Mouse (Mus musculus) kidney, postnatal 10 days (tissue): ENCODE results near the gene Tcstv3.
"Not testable (repeated sequence)": the region's sequence is repeated elsewhere in the genome, so short reads cannot be mapped to it uniquely, and the experiment has no call there.

Experiments
- DNase-seq: peaks from one replicate; pipeline ENCODE4 v3.0.0; 2021; ENCODE audit warnings: mixed read lengths

Tcstv3 gene

DNA sequence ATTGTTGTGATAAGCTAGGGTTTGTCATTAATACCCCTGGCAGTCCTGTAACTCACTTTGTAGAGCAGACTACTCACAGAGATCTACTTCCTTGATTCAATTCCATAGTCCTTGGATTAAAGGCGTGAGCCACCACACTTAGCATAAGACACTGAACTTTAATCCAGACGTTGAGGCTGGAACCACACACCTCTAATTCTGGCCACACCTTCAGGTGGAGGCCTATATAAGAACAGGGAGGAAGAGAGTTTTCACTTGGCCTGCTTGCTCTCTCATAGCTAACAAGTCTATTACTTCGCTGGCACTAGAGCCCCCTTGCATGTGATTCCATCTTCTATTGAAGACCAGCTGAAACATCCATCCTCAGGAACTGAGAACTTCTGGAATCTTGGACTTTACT lies at the start of gene Tcstv3:
Tcstv3 (plus strand) TSS at position 301 of the 400 bp plus-strand sequence.
- DNase-seq: not testable (repeated sequence)

DNA sequence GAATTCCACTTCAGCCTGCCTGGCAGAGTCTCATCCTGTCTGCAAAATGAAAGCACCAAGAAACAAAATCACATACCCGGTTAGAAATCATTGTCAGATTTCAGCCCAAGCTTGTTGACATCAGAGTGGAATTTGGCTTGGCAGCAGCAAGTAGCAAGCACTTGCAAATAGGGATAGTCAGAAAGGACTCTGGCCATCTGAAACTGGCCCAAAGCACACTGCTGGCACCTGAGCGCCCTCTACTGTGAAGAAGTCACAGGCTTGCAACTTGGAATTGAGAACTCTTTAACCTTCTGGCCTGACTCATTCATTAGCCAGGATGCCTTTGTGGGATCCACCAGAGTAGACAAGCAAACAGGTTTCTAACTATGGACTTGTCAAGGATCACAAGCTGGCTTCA lies 38.8 kb upstream of the Tcstv3 start:
- not testable (repeated sequence) for DNase-seq

DNA sequence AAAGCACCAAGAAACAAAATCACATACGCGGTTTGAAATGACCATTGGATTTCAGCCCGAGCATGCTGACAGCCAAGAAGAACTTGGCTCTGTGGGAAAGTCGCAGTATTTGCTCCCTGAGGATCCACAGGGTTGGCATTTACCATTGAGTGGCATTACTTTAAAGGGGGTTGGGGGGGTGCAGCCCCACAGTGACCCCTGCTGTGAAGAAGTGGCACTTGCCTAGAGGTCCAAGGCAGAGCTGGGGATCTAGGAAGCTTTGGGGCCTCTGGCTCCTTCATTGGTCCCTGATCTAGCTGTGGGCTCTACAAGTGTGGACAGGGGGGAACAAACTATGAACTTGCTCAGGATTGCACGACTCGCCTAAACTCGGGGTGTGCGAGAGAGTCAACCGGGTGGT lies 37.9 kb upstream of the Tcstv3 start:
- DNase-seq: no peak

DNA sequence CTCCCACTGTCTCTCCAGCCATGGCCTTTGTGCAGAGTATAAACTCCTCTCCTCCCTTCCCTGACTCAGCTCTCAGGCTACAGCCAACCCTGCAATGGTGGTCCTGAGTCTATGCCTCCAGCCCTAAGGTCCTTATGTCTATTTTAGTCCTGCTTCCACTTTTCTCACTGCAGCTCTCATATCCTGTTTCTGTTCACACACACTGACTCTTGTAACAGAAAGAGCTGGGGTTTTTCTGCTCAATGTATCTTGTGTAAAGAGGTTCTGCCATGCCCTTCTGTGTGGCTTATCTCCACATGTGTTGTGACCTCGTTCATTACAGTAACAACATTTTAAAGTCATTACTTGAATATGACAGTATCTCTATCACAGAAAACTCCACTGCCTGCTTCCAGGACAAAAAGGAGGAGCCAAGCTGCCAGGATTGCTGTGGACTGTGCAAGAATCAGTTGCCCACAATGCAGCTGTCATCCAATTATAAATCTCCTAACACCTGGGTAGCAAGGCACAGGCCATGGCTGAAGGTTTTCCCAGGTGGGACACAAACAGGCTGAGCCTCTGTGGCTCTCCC lies 17.3 kb upstream of the Tcstv3 start:
- DNase-seq: no peak

DNA sequence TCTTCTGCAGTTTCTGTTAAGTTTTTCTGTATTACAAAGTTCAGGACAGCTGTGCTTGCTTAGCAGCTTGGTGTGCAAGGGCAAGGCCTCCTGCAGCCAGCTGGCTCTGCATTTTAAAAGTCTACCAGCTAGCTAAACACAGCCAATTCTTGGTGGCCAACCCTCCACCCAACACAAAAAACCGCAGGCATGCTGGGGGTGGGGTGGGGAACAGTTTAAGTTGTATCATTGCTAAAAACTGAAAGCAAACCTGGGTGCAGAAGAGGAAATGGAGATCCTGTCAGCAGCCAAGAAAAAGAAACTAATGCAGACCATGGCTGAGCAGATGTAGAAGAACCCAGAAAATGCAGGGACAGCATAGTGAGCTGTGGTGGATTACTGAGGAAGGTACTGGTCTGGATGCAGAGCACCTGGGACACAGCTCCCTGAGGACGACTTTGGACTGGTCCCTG lies 16.7 kb upstream of the Tcstv3 start, which contains the start of gene BC147527:
BC147527 (plus strand) TSS at position 402 of the 452 bp plus-strand sequence.
- no peak for DNase-seq

DNA sequence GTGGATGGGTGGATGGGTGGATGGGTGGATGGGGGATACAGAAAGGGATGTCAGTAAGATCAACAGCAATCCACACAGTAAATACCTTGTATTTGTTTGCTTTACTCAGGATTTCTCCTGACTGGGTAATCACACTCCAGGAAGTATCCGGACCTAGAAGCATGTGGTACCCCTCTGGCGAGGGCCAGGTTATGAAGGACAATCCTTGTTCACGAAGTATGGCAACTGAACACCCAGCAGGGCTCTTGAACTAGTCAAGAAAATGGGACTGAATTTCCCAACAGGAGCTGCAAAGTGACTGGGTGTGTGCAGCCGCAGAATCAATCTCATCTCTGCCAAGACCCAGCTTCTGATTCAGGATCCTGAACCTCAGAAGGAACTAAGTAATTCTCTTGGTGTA lies 15.8 kb upstream of the Tcstv3 start:
- DNase-seq: no peak

DNA sequence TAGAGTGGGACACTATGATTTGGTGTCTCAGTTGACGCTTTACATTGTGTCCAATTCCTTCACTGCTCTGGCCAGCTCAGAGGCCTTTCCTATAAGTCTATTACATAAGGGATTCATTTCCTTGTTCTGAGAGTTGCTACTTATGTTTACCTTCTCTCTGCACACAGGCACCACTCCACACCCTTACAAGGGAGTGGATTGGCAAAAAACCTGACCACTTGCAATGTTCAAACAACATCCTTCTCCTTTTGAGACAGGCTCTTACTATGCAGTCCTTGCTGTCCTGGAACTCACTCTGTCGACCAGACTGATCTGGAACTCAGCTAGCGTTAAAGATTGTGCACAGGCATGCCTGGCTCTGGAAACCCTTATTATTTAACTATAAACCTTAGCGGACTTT lies 5.9 kb upstream of the Tcstv3 start:
- DNase-seq: no peak

DNA sequence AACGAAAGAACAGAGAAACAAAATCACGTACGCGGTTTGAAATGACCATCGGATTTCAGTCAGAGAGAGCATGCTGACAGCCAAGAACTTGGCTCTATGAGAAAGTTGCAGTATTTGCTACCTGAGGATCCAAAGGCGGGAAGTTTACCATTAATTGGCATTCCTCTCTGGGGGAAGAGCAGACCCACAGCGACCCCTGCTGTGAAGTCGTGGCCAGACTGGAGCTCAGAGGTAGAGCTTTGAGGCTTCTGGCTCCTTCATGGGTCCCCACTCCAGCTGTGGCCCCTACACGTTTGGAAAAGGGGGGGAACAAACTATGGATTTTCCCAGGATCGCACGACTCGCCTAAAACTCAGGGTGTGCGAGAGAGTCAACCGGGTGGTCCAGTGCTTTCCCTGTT lies 3.1 kb upstream of the Tcstv3 start:
- DNase-seq: peak; percentile 7

DNA sequence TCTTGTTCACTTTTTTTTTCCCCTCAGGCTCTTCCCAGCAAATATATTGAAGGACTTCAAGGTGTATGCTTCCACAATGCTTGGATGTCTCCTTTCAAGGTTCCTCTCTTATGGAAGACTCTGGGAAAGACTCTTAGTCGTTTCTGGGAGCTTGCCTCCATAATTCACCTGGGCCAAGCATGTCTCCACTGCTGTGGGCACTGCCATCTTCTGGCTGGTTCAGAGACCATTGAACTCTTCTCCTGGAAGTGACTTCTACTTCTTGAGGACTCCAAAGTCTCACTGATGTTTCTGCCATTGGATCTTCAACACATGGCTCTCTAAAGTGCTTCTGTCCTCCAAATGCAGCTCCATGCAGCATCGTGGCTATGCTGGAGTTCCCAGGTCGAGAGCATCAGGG lies 3.5 kb downstream of the Tcstv3 start:
- DNase-seq: no peak

DNA sequence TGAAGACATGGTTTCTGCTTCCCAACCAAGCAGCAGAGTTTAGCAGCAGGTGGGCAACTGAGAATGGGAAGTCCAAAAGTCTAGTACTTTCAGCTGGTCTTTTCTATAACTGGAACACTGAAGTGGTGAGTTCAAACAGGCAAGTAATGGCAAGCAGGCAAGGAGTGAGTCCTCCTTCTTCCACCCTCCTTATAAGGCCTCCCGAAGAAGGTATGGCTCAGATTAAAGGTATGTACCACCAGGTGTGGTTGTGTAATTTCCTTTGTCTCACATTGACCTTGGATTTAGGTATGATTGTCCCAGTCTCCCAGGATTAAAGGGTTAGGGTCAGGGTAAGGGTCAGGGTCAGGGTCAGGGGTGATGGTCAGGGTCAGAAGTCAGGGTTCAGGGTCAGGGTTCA lies 4.0 kb downstream of the Tcstv3 start:
- no peak for DNase-seq
